ENCODE assay signal across 8 mouse cellular contexts in the genomic region with DNA sequence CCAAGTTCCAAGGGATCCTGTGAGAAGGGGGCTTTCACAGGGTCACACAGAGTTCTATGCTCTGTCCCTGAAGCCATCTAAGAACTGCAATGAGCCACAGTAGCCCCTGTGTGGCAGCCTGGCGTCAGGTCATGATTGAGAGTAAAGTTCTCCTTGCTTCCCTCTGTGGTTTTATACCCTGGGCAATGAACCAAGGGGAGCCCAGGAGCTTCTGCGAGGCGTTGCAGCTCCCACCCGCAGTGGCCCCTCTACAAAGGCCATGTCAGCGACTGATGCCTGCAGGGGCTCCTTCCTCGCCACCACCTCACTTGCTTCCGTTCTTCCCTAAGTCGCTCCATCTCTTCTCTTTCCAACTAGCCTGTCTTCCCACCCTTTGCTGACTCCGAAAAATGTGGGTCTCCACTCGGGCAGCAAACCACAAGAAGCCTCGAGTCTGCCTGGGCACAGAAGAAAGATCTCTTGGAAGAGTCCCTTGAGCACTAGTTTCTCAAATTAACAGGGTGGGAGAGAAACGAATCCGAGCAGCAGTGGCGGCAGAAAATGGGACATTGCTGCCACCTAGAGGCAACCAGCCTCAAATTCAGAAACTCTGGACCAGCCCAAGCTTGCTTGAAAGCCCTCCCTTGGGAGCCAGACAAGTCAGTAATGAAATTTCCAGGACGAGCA. TPM values are rescaled to one million over a fixed set of nuclear protein-coding genes. Genes with fewer than 3 reads are reported as not detected.
DNase-seq lines count a peak whose midpoint lies in the region; ATAC-seq lines count a peak whose summit lies in the region.

No protein-coding gene starts in this region.

- H3K4me1 ChIP-seq in intestine, embryonic 14.5 days (replicated peaks; ENCODE audit: control insufficient read depth, insufficient read depth, low read length) = no peaks in the 10 kb centered on the region
- peaks cover 22% of the 10 kb centered on the region for H3K4me1 ChIP-seq in midbrain, embryonic 10.5 days

- no peaks in the 10 kb centered on the region for H3K36me3 ChIP-seq in intestine, embryonic 14.5 days (ENCODE audit: control insufficient read depth, insufficient read depth, low read length)
- no peaks in the 10 kb centered on the region for H3K36me3 ChIP-seq in midbrain, embryonic 10.5 days

- no peaks in the 10 kb centered on the region for H3K9me3 ChIP-seq in intestine, embryonic 14.5 days (ENCODE audit: control insufficient read depth, low read length)
- H3K9me3 ChIP-seq in midbrain, embryonic 10.5 days (replicated peaks) = no peaks in the 10 kb centered on the region

- peak overlapping the region; percentile 48 for H3K9ac ChIP-seq in intestine, embryonic 14.5 days (ENCODE audit: low read length)

- peak overlapping the region; percentile 82 for H3K4me2 ChIP-seq in intestine, embryonic 14.5 days (ENCODE audit: low read length)

- peak overlapping the region; percentile 41 for H3K4me3 ChIP-seq in intestine, embryonic 14.5 days (ENCODE audit: low read depth, low read length)
- H3K4me3 ChIP-seq in midbrain, embryonic 10.5 days = peak overlapping the region; percentile 55

- H3K27ac ChIP-seq in intestine, embryonic 14.5 days (ENCODE audit: low read depth) = no peak overlapping the region
- peak overlapping the region; percentile 85 for H3K27ac ChIP-seq in midbrain, embryonic 10.5 days (replicated peaks)

- under 1% methylated on average over 15 of the region's 15 CpGs for WGBS in intestine, embryonic 14.5 days
- under 1% methylated on average over 15 of the region's 15 CpGs for WGBS in midbrain, embryonic 10.5 days

- H3K27me3 ChIP-seq in intestine, embryonic 14.5 days (replicated peaks; ENCODE audit: control insufficient read depth, insufficient read depth, low read length) = no peaks in the 10 kb centered on the region
- peaks cover 10% of the 10 kb centered on the region; the same call in 1 of the 2 replicates for H3K27me3 ChIP-seq in midbrain, embryonic 10.5 days (ENCODE audit: low read depth, poor library complexity, severe bottlenecking)

- peak; percentile 73 for DNase-seq in adrenal gland, adult 2 months
- DNase-seq in embryo, embryonic 11 days = peak; percentile 92
- DNase-seq in gastrocnemius, postnatal 25 days = peak; percentile 80
- DNase-seq in intestine, embryonic 14.5 days (ENCODE audit: low spot score) = peak; percentile 89
- peak; percentile 81 to 83 for DNase-seq in left cerebral cortex, postnatal 36 days (ENCODE audit: low spot score in 2 of 2)
- peak; percentile 84 for DNase-seq in midbrain, embryonic 10.5 days (ENCODE audit: low spot score)
- peak; percentile 63 to 76 for DNase-seq in right cerebral cortex, postnatal 36 days (ENCODE audit: low spot score in 2 of 2)
- no peak for DNase-seq in Muller cell, postnatal 12 days (ENCODE audit: inconsistent ontology term)

- intact Hi-C loops in left cerebral cortex, postnatal 36 days (cut with DNase I) = loop anchor here (5.0 kb wide), 1 partner anchor 820 kb away; no protein-coding TSS in a partner anchor

- ATAC-seq in intestine, embryonic 14.5 days (replicated peaks; ENCODE audit: low FRiP score, low TSS enrichment, low read depth) = peak; percentile 57

RNA-seq across cellular contexts. Expression of gene 1700016C15Rik, which starts 27.0 kb away (rescaled TPM):
- total RNA-seq in adrenal gland, adult 2 months (2021) = not detected
- not detected in 2 replicates for polyA plus RNA-seq in adrenal gland, adult 2 months (2012; rRNA removed)
- under 1 TPM in 1 of 2 experiments, not detected in 1; 0.48 TPM for total RNA-seq in gastrocnemius, postnatal 25 days (2021)
- polyA plus RNA-seq in intestine, embryonic 14.5 days (2014; fragmentation: Nextera tagmentation; extraction: Ambion mirVana) = not detected in 2 replicates
- not detected for total RNA-seq in left cerebral cortex, postnatal 36 days (2021)
- not detected in 2 replicates for polyA plus RNA-seq in midbrain, embryonic 10.5 days (2016; fragmentation: Nextera tagmentation; extraction: Ambion mirVana)
